Mouse (Mus musculus) neural tube, embryonic 14.5 days (tissue): ENCODE measurements around the gene Mrs2. TPM values are rescaled to one million over a fixed set of nuclear protein-coding genes. Genes with fewer than 3 reads are reported as not detected.
A peak's percentile ranks its signal among the peaks of the same experiment; 100 is the strongest.
"Not testable (repeated sequence)": the region's sequence is repeated elsewhere in the genome, so short reads cannot be mapped to it uniquely, and the experiment has no call there.

Experiments
- ATAC-seq: fragments of 200-750 bp; cut with Nextera tagmentation; 2 replicates; pipeline ENCODE4 v1.8.0; 2017; ENCODE audit warnings: low read depth, mild to moderate bottlenecking, moderate TSS enrichment, moderate library complexity
- H3K27ac ChIP-seq: fragments of 300-500 bp; sonication (generic); 2 replicates; pipeline ENCODE4 v1.5.1; 2014; ENCODE audit warnings: low read depth, mild to moderate bottlenecking, control low read depth, low read length, moderate library complexity, mixed read lengths
- H3K27me3 ChIP-seq: fragments of 300-500 bp; sonication (generic); 2 replicates; pipeline ENCODE4 v1.6.1; 2014; ENCODE audit warnings: low read length; ENCODE audit not compliant: control insufficient read depth, insufficient read depth
- H3K36me3 ChIP-seq: fragments of 300-500 bp; sonication (generic); 2 replicates; pipeline ENCODE4 v1.6.1; 2014; ENCODE audit warnings: low read length, mixed read lengths; ENCODE audit not compliant: control insufficient read depth, insufficient read depth
- H3K4me1 ChIP-seq: fragments of 300-500 bp; sonication (generic); 2 replicates; pipeline ENCODE4 v1.6.1; 2014; ENCODE audit warnings: low read length; ENCODE audit not compliant: control insufficient read depth, insufficient read depth
- H3K4me2 ChIP-seq: fragments of 300-500 bp; sonication (generic); 2 replicates; pipeline ENCODE4 v1.6.1; 2014; ENCODE audit warnings: mild to moderate bottlenecking, low read depth, low read length, control low read depth
- H3K4me3 ChIP-seq: fragments of 300-500 bp; sonication (generic); 2 replicates; pipeline ENCODE4 v1.5.1; 2014; ENCODE audit warnings: low read depth, low read length, control low read depth, mixed read lengths
- H3K9ac ChIP-seq: fragments of 300-500 bp; sonication (generic); replicated peaks from 2 replicates; pipeline ENCODE4 v1.6.1; 2014; ENCODE audit warnings: low read depth, mild to moderate bottlenecking, control low read depth, low read length, mixed read lengths
- H3K9me3 ChIP-seq: fragments of 300-500 bp; sonication (generic); 2 replicates; pipeline ENCODE4 v1.6.1; 2016; ENCODE audit warnings: low read length; ENCODE audit not compliant: control insufficient read depth
- WGBS: fragments of 180-500 bp; shearing (Covaris S2); extraction: QIAGEN DNeasy Blood & Tissue Kit; methylation state at CpG from one replicate; pipeline ENCODE4 v1.1.7; 2014; 5-methylcytosine and 5-hydroxymethylcytosine counted together
- polyA plus RNA-seq: library from polyadenylated mRNA; unstranded; fragments of >200 nt; fragmentation: Nextera tagmentation; extraction: Ambion mirVana; gene quantifications from 2 replicates; pipeline ENCODE4 v1.2.1, GENCODE M21; 2014

Mrs2 gene
- polyA plus RNA-seq, 1 experiment from 2014 or later: 25.9 TPM

DNA sequence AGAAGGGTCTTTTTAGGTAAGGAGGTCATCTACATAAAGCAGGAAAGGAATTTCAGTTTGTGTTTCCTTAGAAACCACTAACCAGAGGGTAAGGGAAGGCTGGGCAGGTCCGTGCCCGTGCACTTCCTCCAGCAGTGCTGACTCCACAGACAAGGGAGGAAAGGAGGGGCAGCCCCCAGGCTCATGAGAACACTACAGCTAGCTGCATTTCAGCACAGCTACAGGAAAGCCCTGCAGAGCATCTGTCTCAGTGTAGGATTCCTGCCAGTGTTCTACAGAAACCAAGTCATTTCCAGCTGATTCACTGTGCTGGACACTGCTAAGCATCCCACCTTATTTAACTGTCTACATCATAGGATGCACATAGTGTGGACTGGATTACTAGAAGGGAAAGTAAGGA lies 27.0 kb downstream of the Mrs2 start:
- Histone ChIP-seq H3K4me2 (no peak overlapping the region), H3K4me1 (no peaks in the 10 kb centered on the region), H3K9me3 (no peaks in the 10 kb centered on the region), H3K4me3 (no peak overlapping the region), H3K27ac (no peak overlapping the region), H3K27me3 (no peaks in the 10 kb centered on the region), H3K9ac (no peak overlapping the region), H3K36me3 (peaks cover 48% of the 10 kb centered on the region)
- WGBS: 43% methylated on average over 2 of the region's 2 CpGs
- ATAC-seq: no peak

DNA sequence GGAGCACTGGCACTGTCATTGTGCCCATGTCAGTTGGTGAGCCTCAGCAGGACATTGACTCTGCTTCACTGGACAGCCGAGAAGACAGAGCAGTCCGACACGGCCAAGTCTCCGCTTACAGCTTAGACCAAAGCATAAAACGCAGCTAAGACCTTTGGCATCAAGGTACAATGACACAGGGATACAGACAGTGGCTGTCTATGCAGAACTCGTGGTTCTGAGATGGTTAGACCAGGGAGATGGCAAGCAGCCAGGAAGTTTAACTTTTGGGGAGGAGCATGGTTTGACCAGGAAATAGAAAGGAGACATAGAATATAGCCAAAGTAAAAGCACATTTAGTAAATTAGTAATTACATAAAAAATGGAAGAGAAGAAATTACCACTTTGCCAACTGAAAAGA lies 31.2 kb downstream of the Mrs2 start:
- H3K36me3 ChIP-seq: peaks cover 12% of the 10 kb centered on the region
- no peak overlapping the region for H3K4me2 ChIP-seq
- ATAC-seq: no peak
- no peaks in the 10 kb centered on the region for H3K9me3 ChIP-seq
- 85% methylated on average over 6 of the region's 6 CpGs for WGBS
- H3K27me3 ChIP-seq: no peaks in the 10 kb centered on the region
- H3K27ac ChIP-seq: no peak overlapping the region
- no peaks in the 10 kb centered on the region for H3K4me1 ChIP-seq
- no peak overlapping the region for H3K9ac ChIP-seq
- H3K4me3 ChIP-seq: no peak overlapping the region

- no peak overlapping the region for H3K27ac ChIP-seq
- no peaks in the 10 kb centered on the region for H3K27me3 ChIP-seq
- no peaks in the 10 kb centered on the region for H3K9me3 ChIP-seq
- H3K4me2 ChIP-seq: no peak overlapping the region
- peak; percentile 86 for ATAC-seq
- H3K36me3 ChIP-seq: peaks cover 12% of the 10 kb centered on the region
- H3K9ac ChIP-seq: no peak overlapping the region
- 35% methylated on average over 7 of the region's 7 CpGs for WGBS
- no peak overlapping the region for H3K4me3 ChIP-seq
- H3K4me1 ChIP-seq: no peaks in the 10 kb centered on the region
Observed at GRCm38 (mm10) chr13:24988391-24988790, 31.8 kb downstream of the Mrs2 start.

- H3K4me3 ChIP-seq: no peak overlapping the region
- no peaks in the 10 kb centered on the region for H3K4me1 ChIP-seq
- H3K9ac ChIP-seq: no peak overlapping the region
- no peak overlapping the region for H3K27ac ChIP-seq
- H3K9me3 ChIP-seq: no peaks in the 10 kb centered on the region
- no peak; the same call in 1 of the 2 replicates for ATAC-seq
- H3K4me2 ChIP-seq: no peak overlapping the region
- peaks cover 11% of the 10 kb centered on the region for H3K36me3 ChIP-seq
- H3K27me3 ChIP-seq: no peaks in the 10 kb centered on the region
- WGBS: 47% methylated on average over 2 of the region's 2 CpGs
Observed at GRCm38 (mm10) chr13:24985435-24985834, 34.7 kb downstream of the Mrs2 start.

DNA sequence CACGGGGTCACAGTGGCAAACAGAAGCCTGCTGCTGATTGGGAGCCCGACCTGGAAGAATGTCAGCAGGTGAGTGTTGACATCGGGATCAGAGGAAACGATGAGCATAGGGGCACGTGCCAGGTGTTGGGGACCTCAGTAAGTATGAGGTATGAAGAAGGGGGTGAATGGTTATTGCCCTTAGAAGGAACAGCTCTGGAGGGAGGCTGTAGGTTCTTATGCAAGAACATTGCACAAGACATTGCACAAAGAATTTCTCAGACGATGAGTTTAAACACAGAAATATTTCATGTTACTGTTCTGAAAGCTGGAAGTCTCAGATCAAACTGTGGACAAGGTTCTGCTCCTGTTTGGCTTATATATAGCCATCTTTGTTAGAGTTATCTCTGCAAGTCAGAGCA lies 39.1 kb downstream of the Mrs2 start:
- Histone ChIP-seq H3K4me3 (no peak overlapping the region), H3K36me3 (no peaks in the 10 kb centered on the region), H3K4me1 (no peaks in the 10 kb centered on the region), H3K4me2 (no peak overlapping the region), H3K27ac (no peak overlapping the region), H3K9me3 (no peaks in the 10 kb centered on the region), H3K9ac (no peak overlapping the region), H3K27me3 (no peaks in the 10 kb centered on the region)
- ATAC-seq: no peak
- 92% methylated on average over 6 of the region's 6 CpGs for WGBS

GRCm38 (mm10) chr13:24977820-24978342 lies 42.3 kb downstream of the Mrs2 start:
- H3K4me1 ChIP-seq: no peaks in the 10 kb centered on the region
- H3K9ac ChIP-seq: no peak overlapping the region
- no peaks in the 10 kb centered on the region for H3K9me3 ChIP-seq
- no peak overlapping the region for H3K4me2 ChIP-seq
- ATAC-seq: no peak
- no peak overlapping the region for H3K4me3 ChIP-seq
- no peaks in the 10 kb centered on the region for H3K27me3 ChIP-seq
- no peak overlapping the region for H3K27ac ChIP-seq
- WGBS: 87% methylated on average over 5 of the region's 5 CpGs
- no peaks in the 10 kb centered on the region for H3K36me3 ChIP-seq

- 56% methylated on average over 4 of the region's 4 CpGs for WGBS
- Histone ChIP-seq H3K27ac (no peak overlapping the region), H3K9me3 (no peaks in the 10 kb centered on the region), H3K9ac (no peak overlapping the region), H3K4me2 (no peak overlapping the region), H3K4me1 (no peaks in the 10 kb centered on the region), H3K36me3 (no peaks in the 10 kb centered on the region), H3K27me3 (no peaks in the 10 kb centered on the region), H3K4me3 (no peak overlapping the region)
- peak; percentile 64 for ATAC-seq
Observed at GRCm38 (mm10) chr13:24976384-24976783, 43.8 kb downstream of the Mrs2 start.

DNA sequence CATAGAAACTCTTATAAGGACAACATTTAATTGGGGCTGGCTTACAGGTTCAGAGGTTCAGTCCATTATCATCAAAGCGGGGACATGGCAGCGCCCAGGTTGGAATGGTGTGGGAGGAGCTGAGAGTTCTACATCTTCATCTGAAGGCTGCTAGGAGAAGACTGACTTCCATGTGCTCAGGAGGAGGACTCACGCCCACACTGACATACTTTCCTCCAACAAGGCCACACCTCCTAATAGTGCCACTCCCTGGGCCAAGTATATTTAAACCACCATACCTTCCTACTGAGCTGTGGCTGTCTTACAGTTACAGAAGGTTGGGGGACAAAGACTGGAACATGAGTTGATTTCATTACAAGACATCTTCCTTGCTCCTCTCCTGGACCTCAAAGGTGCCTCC lies 48.4 kb downstream of the Mrs2 start:
- not testable (repeated sequence) for ATAC-seq, H3K9me3 ChIP-seq, H3K4me2 ChIP-seq, H3K27ac ChIP-seq, H3K27me3 ChIP-seq, H3K4me1 ChIP-seq, H3K9ac ChIP-seq, H3K4me3 ChIP-seq, H3K36me3 ChIP-seq
- 94% methylated on average over 3 of the region's 3 CpGs for WGBS

GRCm38 (mm10) chr13:24965846-24966201 lies 54.4 kb downstream of the Mrs2 start:
- Histone ChIP-seq H3K4me1 (no peaks in the 10 kb centered on the region), H3K27ac (no peak overlapping the region), H3K27me3 (no peaks in the 10 kb centered on the region), H3K4me2 (peak overlapping the region; percentile 37), H3K36me3 (no peaks in the 10 kb centered on the region), H3K9me3 (no peaks in the 10 kb centered on the region), H3K9ac (no peak overlapping the region), H3K4me3 (peak overlapping the region; percentile 25; the same call in 1 of the 2 replicates)
- WGBS: 36% methylated on average over 5 of the region's 5 CpGs
- peak; percentile 41 for ATAC-seq
